Mouse (Mus musculus) limb, embryonic 11.5 days (tissue): ENCODE results near the gene Tmem147. TPM values are rescaled to one million over a fixed set of nuclear protein-coding genes. Genes with fewer than 3 reads are reported as not detected.

Experiments used
- ATAC-seq: fragments of 200-750 bp; cut with Nextera tagmentation; 2 replicates; pipeline ENCODE4 v1.8.0; 2017; ENCODE audit warnings: low read depth; ENCODE audit not compliant: insufficient number of reproducible peaks, low FRiP score, low TSS enrichment
- DNase-seq: peaks from one replicate; pipeline ENCODE4 v3.0.0-alpha.2; 2015; ENCODE audit warnings: low spot score
- H3K27ac ChIP-seq: fragments of 300-500 bp; sonication (generic); replicated peaks from 2 replicates; pipeline ENCODE4 v1.5.1; 2014; ENCODE audit warnings: low read depth, mild to moderate bottlenecking, low read length
- H3K27me3 ChIP-seq: fragments of 300-500 bp; sonication (generic); 2 replicates; pipeline ENCODE4 v1.6.1; 2014; ENCODE audit warnings: mild to moderate bottlenecking, low read length, mixed read lengths; ENCODE audit not compliant: control insufficient read depth, insufficient read depth
- H3K36me3 ChIP-seq: fragments of 300-500 bp; sonication (generic); 2 replicates; pipeline ENCODE4 v1.6.1; 2014; ENCODE audit warnings: mild to moderate bottlenecking, low read length, moderate library complexity, mixed read lengths; ENCODE audit not compliant: control insufficient read depth, insufficient read depth
- H3K4me1 ChIP-seq: fragments of 300-500 bp; sonication (generic); 2 replicates; pipeline ENCODE4 v1.6.1; 2014; ENCODE audit warnings: low read length, mixed read lengths; ENCODE audit not compliant: control insufficient read depth, insufficient read depth
- H3K4me2 ChIP-seq: fragments of 300-500 bp; sonication (generic); 2 replicates; pipeline ENCODE4 v1.6.1; 2014; ENCODE audit warnings: low read depth, mild to moderate bottlenecking, moderate library complexity; ENCODE audit not compliant: severe bottlenecking
- H3K4me3 ChIP-seq: fragments of 300-500 bp; sonication (generic); 2 replicates; pipeline ENCODE4 v1.5.1; 2014; ENCODE audit warnings: low read depth, low read length
- H3K9ac ChIP-seq: fragments of 300-500 bp; sonication (generic); 2 replicates; pipeline ENCODE4 v1.6.1; 2014; ENCODE audit warnings: mild to moderate bottlenecking, low read length
- H3K9me3 ChIP-seq: fragments of 300-500 bp; sonication (generic); 2 replicates; pipeline ENCODE4 v1.6.1; 2016; ENCODE audit warnings: low read length; ENCODE audit not compliant: control insufficient read depth
- WGBS: fragments of 180-500 bp; shearing (Covaris S2); extraction: QIAGEN DNeasy Blood & Tissue Kit; methylation state at CpG from one replicate; pipeline ENCODE4 v1.1.7; 2014; 5-methylcytosine and 5-hydroxymethylcytosine counted together
- polyA plus RNA-seq: library from polyadenylated mRNA; unstranded; fragments of >200 nt; fragmentation: Nextera tagmentation; extraction: Ambion mirVana; gene quantifications from 2 replicates; pipeline ENCODE4 v1.2.1, GENCODE M21; 2014

Tmem147 gene
- polyA plus RNA-seq, 1 experiment from 2014 or later = 149 TPM

GRCm38 (mm10) chr7:30683425-30683824 is 45.9 kb downstream of the Tmem147 start:
- Histone ChIP-seq H3K4me1 (no peaks in the 10 kb centered on the region), H3K27me3 (peaks cover 9% of the 10 kb centered on the region), H3K36me3 (no peaks in the 10 kb centered on the region), H3K4me2 (no peak overlapping the region), H3K9me3 (no peaks in the 10 kb centered on the region), H3K27ac (no peak overlapping the region), H3K9ac (no peak overlapping the region), H3K4me3 (no peak overlapping the region)
- DNase-seq (no peak), ATAC-seq (no peak)
- WGBS = 74% methylated on average over 2 of the region's 2 CpGs

- Histone ChIP-seq H3K4me2 (no peak overlapping the region), H3K27me3 (no peaks in the 10 kb centered on the region; the same call in 1 of the 2 replicates), H3K9ac (no peak overlapping the region), H3K36me3 (no peaks in the 10 kb centered on the region), H3K9me3 (no peaks in the 10 kb centered on the region), H3K27ac (no peak overlapping the region), H3K4me1 (no peaks in the 10 kb centered on the region), H3K4me3 (no peak overlapping the region)
- 58% methylated on average over 5 of the region's 5 CpGs for WGBS
- DNase-seq = no peak
- ATAC-seq = no peak
Observed at GRCm38 (mm10) chr7:30681897-30682296, 47.4 kb downstream of the Tmem147 start.

GRCm38 (mm10) chr7:30678263-30678975 is 50.9 kb downstream of the Tmem147 start:
- ATAC-seq (no peak), DNase-seq (no peak)
- no peak overlapping the region for H3K9ac ChIP-seq
- H3K27me3 ChIP-seq = no peaks in the 10 kb centered on the region
- 65% methylated on average over 5 of the region's 5 CpGs for WGBS
- H3K9me3 ChIP-seq = no peaks in the 10 kb centered on the region; the same call in 1 of the 2 replicates
- no peaks in the 10 kb centered on the region for H3K36me3 ChIP-seq
- H3K4me2 ChIP-seq = no peak overlapping the region
- H3K27ac ChIP-seq = no peak overlapping the region
- H3K4me1 ChIP-seq = no peaks in the 10 kb centered on the region
- H3K4me3 ChIP-seq = no peak overlapping the region

Other genes with a start within 250 kb of the Tmem147 start
- 0.33 TPM in 1 of 2 replicates, not detected in the other for gene Prodh2, start 235.9 kb downstream of the Tmem147 start, polyA plus RNA-seq
- 12.1 and 12.9 TPM in 2 replicates for gene Arhgap33, start 194.5 kb downstream of the Tmem147 start, polyA plus RNA-seq
- 6.1 and 6.9 TPM in 2 replicates for gene Hspb6, start 177.4 kb downstream of the Tmem147 start, polyA plus RNA-seq
- 20.0 and 21.9 TPM in 2 replicates for gene Proser3, start 177.2 kb downstream of the Tmem147 start, polyA plus RNA-seq
- 40.6 and 46.9 TPM in 2 replicates for gene Lin37, start 169.7 kb downstream of the Tmem147 start, polyA plus RNA-seq
- 91.9 and 100 TPM in 2 replicates for gene U2af1l4, start 166.2 kb downstream of the Tmem147 start, polyA plus RNA-seq
- 6.0 and 6.8 TPM in 2 replicates for gene Gm49396, start 166.2 kb downstream of the Tmem147 start, polyA plus RNA-seq
- gene Psenen, start 165.9 kb downstream of the Tmem147 start, polyA plus RNA-seq = 105 and 123 TPM in 2 replicates
- gene Igflr1, start 164.1 kb downstream of the Tmem147 start, polyA plus RNA-seq = 3.2 and 3.5 TPM in 2 replicates
- gene Kmt2b, start 140.8 kb downstream of the Tmem147 start, polyA plus RNA-seq = 11.9 and 14.1 TPM in 2 replicates
- gene Zbtb32, start 130.6 kb downstream of the Tmem147 start, polyA plus RNA-seq = 0.43 TPM in 1 of 2 replicates, not detected in the other
- gene Upk1a, start 116.7 kb downstream of the Tmem147 start, polyA plus RNA-seq = 3.6 and 3.8 TPM in 2 replicates
- gene Cox6b1, start 103.4 kb downstream of the Tmem147 start, polyA plus RNA-seq = 801 and 830 TPM in 2 replicates
- 0.19 and 0.43 TPM in 2 replicates for gene Etv2, start 93.7 kb downstream of the Tmem147 start, polyA plus RNA-seq
- gene Rbm42, start 79.2 kb downstream of the Tmem147 start, polyA plus RNA-seq = 125 and 126 TPM in 2 replicates
- 62.1 and 67.3 TPM in 2 replicates for gene Haus5, start 64.5 kb downstream of the Tmem147 start, polyA plus RNA-seq
- not detected in 2 replicates for gene Pmis2, start 57.9 kb downstream of the Tmem147 start, polyA plus RNA-seq
- not detected in 2 replicates for gene 2200002J24Rik, start 30.6 kb downstream of the Tmem147 start, polyA plus RNA-seq
- gene Atp4a, start 17.3 kb downstream of the Tmem147 start, polyA plus RNA-seq = 0.28 and 0.41 TPM in 2 replicates
- gene Gapdhs, start 14.1 kb upstream of the Tmem147 start, polyA plus RNA-seq = 0.43 and 0.47 TPM in 2 replicates
- 0.27 and 1.3 TPM in 2 replicates for gene Sbsn, start 21.9 kb upstream of the Tmem147 start, polyA plus RNA-seq
- not detected in 2 replicates for gene Dmkn, start 34.2 kb upstream of the Tmem147 start, polyA plus RNA-seq
- not detected in 2 replicates for gene Krtdap, start 58.4 kb upstream of the Tmem147 start, polyA plus RNA-seq
- 0.10 TPM in 1 of 2 replicates, not detected in the other for gene Ffar2, start 94.2 kb upstream of the Tmem147 start, polyA plus RNA-seq
- 0.09 TPM in 1 of 2 replicates, not detected in the other for gene Ffar3, start 126.6 kb upstream of the Tmem147 start, polyA plus RNA-seq
- gene Ffar1, start 132.0 kb upstream of the Tmem147 start, polyA plus RNA-seq = not detected in 2 replicates
- 0.65 TPM in 1 of 2 replicates, not detected in the other for gene Cd22, start 150.8 kb upstream of the Tmem147 start, polyA plus RNA-seq
- 0.21 and 0.27 TPM in 2 replicates for gene Mag, start 185.3 kb upstream of the Tmem147 start, polyA plus RNA-seq
- not detected in 2 replicates for gene Hamp2, start 195.1 kb upstream of the Tmem147 start, polyA plus RNA-seq
- gene Hamp, start 214.5 kb upstream of the Tmem147 start, polyA plus RNA-seq = not detected in 2 replicates
- 25.5 and 29.7 TPM in 2 replicates for gene Usf2, start 227.3 kb upstream of the Tmem147 start, polyA plus RNA-seq
- gene Lsr, start 243.9 kb upstream of the Tmem147 start, polyA plus RNA-seq = 25.7 and 27.5 TPM in 2 replicates
- gene Fam187b, start 244.2 kb upstream of the Tmem147 start, polyA plus RNA-seq = 0.81 and 1.2 TPM in 2 replicates